In genomic region chr11:72940208-72941143, GRCm38 (mm10) we compare ENCODE assay signal across 8 mouse cellular contexts. TPM values are rescaled to one million over a fixed set of nuclear protein-coding genes. Genes with fewer than 3 reads are reported as not detected.
A peak's percentile ranks its signal among the peaks of the same experiment; 100 is the strongest.
DNase-seq lines count a peak whose midpoint lies in the region; ATAC-seq and TF ChIP-seq lines count a peak whose summit lies in the region.

No protein-coding gene starts in this region.

- DNase-seq in testis, postnatal 14 days (ENCODE audit: low spot score) = no peak
- peak; percentile 15 for DNase-seq in c-Kit-negative CD71-positive TER-119-positive erythroid progenitor cells, embryonic 14.5 days (ENCODE audit: low read depth, low spot score)
- peak; percentile 24 to 45 for DNase-seq in kidney, adult 8-10 months
- DNase-seq in lung, postnatal 14 days = peak; percentile 70
- DNase-seq in splenic B cell, adult 2 months (ENCODE audit: low read depth, low spot score) = peak; percentile 68
- no peak for DNase-seq in layer of hippocampus, adult 9-10 months (ENCODE audit: low spot score)

- peak; percentile 56; the same call in 1 of the 2 replicates for TF ChIP-seq CTCF in testis, adult 2 months (IDR thresholded peaks at IDR 0.05; ENCODE audit: control insufficient read depth, insufficient read depth, insufficient replicate concordance, low read depth, low read length)

- peak; percentile 91 for ATAC-seq in granulocyte monocyte progenitor cell, adult 5-6 weeks (replicated peaks; ENCODE audit: poor library complexity, severe bottlenecking)

- peak overlapping the region; percentile 37; the same call in 1 of the 2 replicates for H3K4me3 ChIP-seq in testis, adult 2 months (ENCODE audit: control insufficient read depth, low read depth, low read length)

- H3K4me1 ChIP-seq in testis, adult 2 months (ENCODE audit: control insufficient read depth, insufficient read depth, low read length) = peaks cover 5% of the 10 kb centered on the region; the same call in 1 of the 2 replicates

- H3K27me3 ChIP-seq in testis, adult 2 months (ENCODE audit: control insufficient read depth, insufficient read depth, low read length) = no peaks in the 10 kb centered on the region
- H3K27me3 ChIP-seq in splenic B cell, adult 2 months (ENCODE audit: control insufficient read depth, insufficient read depth, low read length, poor library complexity, severe bottlenecking) = no peaks in the 10 kb centered on the region

- no peak for TF ChIP-seq POLR2A in testis, adult 2 months (IDR thresholded peaks at IDR 0.05; ENCODE audit: control insufficient read depth, low read depth, low read length)

- no peak overlapping the region for H3K27ac ChIP-seq in testis, adult 2 months (ENCODE audit: control insufficient read depth, insufficient read depth, low read depth, low read length)

- H3K36me3 ChIP-seq in testis, adult 2 months (ENCODE audit: control insufficient read depth, insufficient read depth, low read length) = no peaks in the 10 kb centered on the region
- no peaks in the 10 kb centered on the region for H3K36me3 ChIP-seq in splenic B cell, adult 2 months (ENCODE audit: control insufficient read depth, insufficient read depth, low read length, poor library complexity, severe bottlenecking)

RNA-seq across cellular contexts. Expression of gene Atp2a3, which starts 20.5 kb away (rescaled TPM):
- polyA plus RNA-seq in testis, adult 2 months (2012; rRNA removed) = 4.8 and 4.9 TPM in 2 replicates
- total RNA-seq in granulocyte monocyte progenitor cell, adult 5-6 weeks (2014; fragmentation: Nextera tagmentation) = 78.9 and 88.4 TPM in 2 replicates
- 65.9 and 73.9 TPM in 2 replicates for total RNA-seq in granulocyte monocyte progenitor cell, adult 5-6 weeks (2017)

RNA-seq across cellular contexts. Expression of gene P2rx1, which starts 58.4 kb away (rescaled TPM):
- polyA plus RNA-seq in testis, adult 2 months (2012; rRNA removed) = 0.44 and 6.8 TPM in 2 replicates
- 10.4 and 13.3 TPM in 2 replicates for total RNA-seq in granulocyte monocyte progenitor cell, adult 5-6 weeks (2014; fragmentation: Nextera tagmentation)
- total RNA-seq in granulocyte monocyte progenitor cell, adult 5-6 weeks (2017) = 3.3 and 4.2 TPM in 2 replicates

Comparison
In these comparisons a context has a peak if more than half of its experiments do, and no peak if none do; other contexts are left out.
1. DNase-seq: peak in c-Kit-negative CD71-positive TER-119-positive erythroid progenitor cells, embryonic 14.5 days (single experiment), kidney, adult 8-10 months (2 of 2), lung, postnatal 14 days (single experiment) and splenic B cell, adult 2 months (single experiment); none in testis, postnatal 14 days (single experiment) and layer of hippocampus, adult 9-10 months (single experiment).